In genomic region chr12:108179321-108180266, GRCm38 (mm10) we compare ENCODE assay signal across 8 mouse cellular contexts. TPM values are rescaled to one million over a fixed set of nuclear protein-coding genes. Genes with fewer than 3 reads are reported as not detected.
A peak's percentile ranks its signal among the peaks of the same experiment; 100 is the strongest.
DNase-seq lines count a peak whose midpoint lies in the region; ATAC-seq and TF ChIP-seq lines count a peak whose summit lies in the region.

Gene Ccnk, plus strand, starts transcription at chr12:108179579.

- no peaks in the 10 kb centered on the region; the same call in 1 of the 2 replicates for H3K4me1 ChIP-seq in bone marrow, adult 2 months (ENCODE audit: control insufficient read depth, insufficient read depth, low read length)
- peaks cover 24% of the 10 kb centered on the region for H3K4me1 ChIP-seq in embryonic facial prominence, embryonic 15.5 days
- H3K4me1 ChIP-seq in limb, embryonic 14.5 days (ENCODE audit: control insufficient read depth, insufficient read depth, low read length), result peaks cover 26% of the 10 kb centered on the region
- H3K4me1 ChIP-seq in midbrain, postnatal 0 days (ENCODE audit: insufficient read depth, low read length), result 0 out of 2 replicates have a peak, but pooled peaks cover 3% of the 10 kb centered on the region

- H3K9me3 ChIP-seq in embryonic facial prominence, embryonic 15.5 days (replicated peaks), result no peaks in the 10 kb centered on the region
- H3K9me3 ChIP-seq in limb, embryonic 14.5 days (ENCODE audit: control insufficient read depth, low read length), result no peaks in the 10 kb centered on the region
- no peaks in the 10 kb centered on the region for H3K9me3 ChIP-seq in midbrain, postnatal 0 days (ENCODE audit: low read length)

- TF ChIP-seq CTCF in bone marrow, adult 2 months (IDR thresholded peaks at IDR 0.05; ENCODE audit: control insufficient read depth, insufficient read depth, low read length), result no peak
- TF ChIP-seq CTCF in midbrain, postnatal 0 days (IDR thresholded peaks at IDR 0.05), result peak; percentile 50

- H3K4me3 ChIP-seq in bone marrow, adult 2 months (replicated peaks; ENCODE audit: control insufficient read depth, low read depth, low read length), result peak within 1 kb of the TSS; percentile 85
- peak within 1 kb of the TSS; percentile 99 for H3K4me3 ChIP-seq in embryonic facial prominence, embryonic 15.5 days (replicated peaks)
- peak within 1 kb of the TSS; percentile 100 for H3K4me3 ChIP-seq in limb, embryonic 14.5 days (replicated peaks; ENCODE audit: low read length)
- peak within 1 kb of the TSS; percentile 99 for H3K4me3 ChIP-seq in midbrain, postnatal 0 days (ENCODE audit: low read depth, low read length)

- peak within 1 kb of the TSS; percentile 94 for H3K9ac ChIP-seq in embryonic facial prominence, embryonic 15.5 days
- peak within 1 kb of the TSS; percentile 93 for H3K9ac ChIP-seq in limb, embryonic 14.5 days (ENCODE audit: low read depth, low read length, severe bottlenecking)
- peak within 1 kb of the TSS; percentile 93 for H3K9ac ChIP-seq in midbrain, postnatal 0 days (replicated peaks; ENCODE audit: low read length, poor library complexity, severe bottlenecking)

- no peaks in the 10 kb centered on the region for H3K27me3 ChIP-seq in embryonic facial prominence, embryonic 15.5 days
- no peaks in the 10 kb centered on the region for H3K27me3 ChIP-seq in limb, embryonic 14.5 days (ENCODE audit: control insufficient read depth, insufficient read depth, low read length)
- H3K27me3 ChIP-seq in midbrain, postnatal 0 days (ENCODE audit: insufficient read depth, low read length), result no peaks in the 10 kb centered on the region

- peak within 1 kb of the TSS; percentile 96 for H3K27ac ChIP-seq in bone marrow, adult 2 months (ENCODE audit: control insufficient read depth, insufficient read depth, low read depth, low read length, poor library complexity)
- peak within 1 kb of the TSS; percentile 90 for H3K27ac ChIP-seq in embryonic facial prominence, embryonic 15.5 days (replicated peaks)
- H3K27ac ChIP-seq in limb, embryonic 14.5 days (replicated peaks; ENCODE audit: low read depth, low read length), result peak within 1 kb of the TSS; percentile 83
- peak within 1 kb of the TSS; percentile 86 for H3K27ac ChIP-seq in midbrain, postnatal 0 days (ENCODE audit: low read depth, low read length)

- peak; percentile 98 for ATAC-seq in embryonic facial prominence, embryonic 15.5 days (ENCODE audit: insufficient number of reproducible peaks, low FRiP score, low TSS enrichment, low read depth)
- ATAC-seq in limb, embryonic 14.5 days (ENCODE audit: low FRiP score, low read depth), result peak; percentile 98
- peak; percentile 99 for ATAC-seq in midbrain, postnatal 0 days (ENCODE audit: low FRiP score)

- H3K36me3 ChIP-seq in embryonic facial prominence, embryonic 15.5 days, result peaks cover 13% of the 10 kb centered on the region
- peaks cover 25% of the 10 kb centered on the region for H3K36me3 ChIP-seq in limb, embryonic 14.5 days (ENCODE audit: control insufficient read depth, insufficient read depth, low read length)
- H3K36me3 ChIP-seq in midbrain, postnatal 0 days (ENCODE audit: insufficient read depth, low read length), result 0 out of 2 replicates have a peak, but pooled peaks cover 9% of the 10 kb centered on the region

- H3K4me2 ChIP-seq in embryonic facial prominence, embryonic 15.5 days (replicated peaks), result peak within 1 kb of the TSS; percentile 85
- H3K4me2 ChIP-seq in limb, embryonic 14.5 days (replicated peaks; ENCODE audit: low read depth, low read length, severe bottlenecking), result peak within 1 kb of the TSS; percentile 71
- H3K4me2 ChIP-seq in midbrain, postnatal 0 days (ENCODE audit: low read depth, low read length, poor library complexity, severe bottlenecking), result peak within 1 kb of the TSS; percentile 86

- DNase-seq in 416B (ENCODE audit: low read depth), result peak; percentile 99
- peak; percentile 99 for DNase-seq in heart, adult 8-10 months (ENCODE audit: low spot score)
- peak; percentile 100 for DNase-seq in kidney, adult 9 months
- peak; percentile 100 for DNase-seq in limb, embryonic 14.5 days (ENCODE audit: low spot score)
- DNase-seq in midbrain, postnatal 0 days (ENCODE audit: low spot score), result peak; percentile 100
- peak; percentile 95 to 96 for DNase-seq in spleen, postnatal 14 days (ENCODE audit: low spot score in 2 of 2)

- TF ChIP-seq POLR2A in bone marrow, adult 2 months (IDR thresholded peaks at IDR 0.05; ENCODE audit: borderline replicate concordance, control insufficient read depth, low read depth, low read length), result peak; percentile 52; the same call in 1 of the 2 replicates
- peak; percentile 79; the same call in 1 of the 2 replicates for TF ChIP-seq POLR2A in limb, embryonic 14.5 days (IDR thresholded peaks at IDR 0.05; ENCODE audit: borderline replicate concordance, extremely low read depth, insufficient read depth, insufficient read length)

- WGBS in bone marrow, adult 2 months, result under 1% methylated on average over 82 of the region's 82 CpGs
- WGBS in embryonic facial prominence, embryonic 15.5 days, result under 1% methylated on average over 82 of the region's 82 CpGs
- WGBS in limb, embryonic 14.5 days, result under 1% methylated on average over 66 of the region's 82 CpGs
- WGBS in midbrain, postnatal 0 days, result under 1% methylated on average over 72 of the region's 82 CpGs

RNA-seq across cellular contexts. Expression of gene Ccnk, which starts in this region (rescaled TPM):
- polyA plus RNA-seq in bone marrow, adult 2 months (2011; ENCODE audit: insufficient read depth, insufficient read length, low replicate concordance, missing spikeins), result 12.4 and 21.9 TPM in 2 replicates
- polyA plus RNA-seq in embryonic facial prominence, embryonic 15.5 days (2015; fragmentation: Nextera tagmentation; extraction: Ambion mirVana), result 3.4 and 4.2 TPM in 2 replicates
- total RNA-seq in heart, adult 8-10 months (2022), result 10 to 100 TPM; 25.5 to 32.4 (median 31.1) TPM
- 37.7 and 46.2 TPM in 2 replicates for polyA plus RNA-seq in limb, embryonic 14.5 days (2012; rRNA removed)
- polyA plus RNA-seq in limb, embryonic 14.5 days (2014; fragmentation: Nextera tagmentation; extraction: Ambion mirVana), result 5.5 and 6.0 TPM in 2 replicates
- 12.1 and 27.6 TPM in 2 replicates for total RNA-seq in midbrain, postnatal 0 days (2014; rRNA removed)
- polyA plus RNA-seq in midbrain, postnatal 0 days (2015; fragmentation: Nextera tagmentation; extraction: Ambion mirVana), result 2.1 and 2.2 TPM in 2 replicates

Comparison
In these comparisons a context has a peak if more than half of its experiments do, and no peak if none do; other contexts are left out.
1. Peak in every context shown above with its lines: DNase-seq, ATAC-seq, H3K4me3 ChIP-seq and H3K27ac ChIP-seq.